Mouse (Mus musculus) bone marrow macrophage, adult 2 months (primary cell): Measurements from ENCODE around the gene Cd34. TPM values are rescaled to one million over a fixed set of nuclear protein-coding genes. Genes with fewer than 3 reads are reported as not detected.

Source experiments
- H3K27ac ChIP-seq: 2 replicates; pipeline ENCODE4 v1.5.1; 2012; ENCODE audit warnings: low read depth, low read length; ENCODE audit not compliant: insufficient read depth
- H3K4me1 ChIP-seq: 2 replicates; pipeline ENCODE4 v1.6.1; 2012; ENCODE audit warnings: low read length; ENCODE audit not compliant: control insufficient read depth, insufficient read depth
- H3K4me3 ChIP-seq: 2 replicates; pipeline ENCODE4 v1.5.1; 2012; ENCODE audit warnings: mild to moderate bottlenecking, low read length, moderate library complexity; ENCODE audit not compliant: insufficient read depth
- CTCF ChIP-seq: IDR thresholded peaks from 2 replicates; pipeline ENCODE4 v1.5.1; 2012; ENCODE audit warnings: low read depth, mild to moderate bottlenecking, low read length, moderate library complexity
- POLR2A ChIP-seq: IDR thresholded peaks from 2 replicates; pipeline ENCODE4 v1.6.1; 2012; ENCODE audit warnings: mild to moderate bottlenecking, low read depth, low read length, borderline replicate concordance
- polyA plus RNA-seq: library from polyadenylated mRNA; stranded (reverse); fragments of >200 nt; gene quantifications from 2 replicates; pipeline ENCODE4 v1.2.4, GENCODE M21; 2012; ENCODE audit not compliant: missing spikeins, insufficient read depth, insufficient read length

Gene Cd34
- polyA plus RNA-seq, 1 experiment, result 0.23 TPM

DNA sequence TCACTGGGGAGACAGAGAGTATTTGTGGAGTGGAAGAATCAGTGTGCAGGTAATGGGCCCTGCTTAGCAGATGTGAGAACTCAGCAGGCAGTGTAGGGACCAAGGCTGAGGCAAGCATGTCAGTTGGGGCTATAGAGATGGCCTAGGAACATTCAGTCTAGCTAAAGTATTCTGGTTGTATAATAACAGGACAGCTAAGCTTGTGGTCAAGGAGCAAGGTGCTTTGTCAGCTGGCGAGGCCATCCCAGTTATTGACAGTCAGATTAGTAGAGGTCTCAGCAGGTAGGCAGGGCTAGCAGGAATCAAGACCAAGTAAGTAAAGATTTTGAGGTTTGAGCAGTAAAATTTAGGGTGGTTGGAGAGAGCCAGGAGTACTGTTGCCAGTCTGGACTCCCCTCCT is 59.8 kb downstream of the Cd34 start:
- H3K4me1 ChIP-seq, result peaks cover 22% of the 10 kb centered on the region
- TF ChIP-seq CTCF, result no peak
- no peak for TF ChIP-seq POLR2A
- no peak overlapping the region for H3K4me3 ChIP-seq
- H3K27ac ChIP-seq, result no peak overlapping the region

DNA sequence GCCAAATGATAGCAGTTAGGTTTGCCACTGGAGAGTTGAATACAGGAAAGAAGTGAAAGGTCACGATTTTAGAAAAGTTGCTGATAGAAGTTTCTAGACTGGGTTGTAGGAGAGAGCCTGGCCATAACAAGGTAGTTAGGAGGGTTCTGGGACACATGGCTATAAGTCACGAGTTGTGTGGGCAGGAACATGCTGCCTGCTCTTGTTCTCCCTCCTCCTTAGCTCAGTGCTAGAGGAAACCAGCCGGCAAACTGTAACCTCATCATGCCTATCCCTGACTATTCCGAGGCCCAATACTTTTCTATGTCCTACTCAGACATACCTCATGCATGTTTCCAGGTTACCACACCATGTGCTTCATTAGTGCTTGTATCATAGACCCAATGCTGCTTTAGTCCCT is 64.7 kb downstream of the Cd34 start:
- no peak overlapping the region for H3K4me3 ChIP-seq
- H3K27ac ChIP-seq, result no peak overlapping the region
- TF ChIP-seq CTCF (no peak), POLR2A (no peak)
- peaks cover 11% of the 10 kb centered on the region for H3K4me1 ChIP-seq

DNA sequence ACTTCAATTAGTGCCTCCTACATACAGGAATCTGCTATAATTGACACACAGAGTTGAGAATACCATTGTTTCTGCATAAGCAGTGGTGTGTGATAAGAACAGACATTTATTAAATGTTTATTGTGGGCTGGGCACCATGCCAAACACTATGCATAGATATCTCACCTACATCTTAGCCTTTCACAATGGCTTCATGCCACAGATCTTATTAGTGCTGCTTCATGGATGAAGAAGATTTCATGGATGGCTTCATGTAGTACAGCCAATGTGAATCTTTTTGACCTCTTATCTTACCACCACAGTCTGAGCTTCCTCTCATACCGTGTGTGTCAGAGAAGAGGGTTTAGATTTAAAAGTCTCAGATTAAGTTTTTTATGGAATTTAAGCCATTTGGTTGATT is 65.6 kb downstream of the Cd34 start:
- no peak for TF ChIP-seq CTCF
- H3K4me1 ChIP-seq, result peaks cover 9% of the 10 kb centered on the region
- no peak overlapping the region for H3K4me3 ChIP-seq
- no peak overlapping the region for H3K27ac ChIP-seq

DNA sequence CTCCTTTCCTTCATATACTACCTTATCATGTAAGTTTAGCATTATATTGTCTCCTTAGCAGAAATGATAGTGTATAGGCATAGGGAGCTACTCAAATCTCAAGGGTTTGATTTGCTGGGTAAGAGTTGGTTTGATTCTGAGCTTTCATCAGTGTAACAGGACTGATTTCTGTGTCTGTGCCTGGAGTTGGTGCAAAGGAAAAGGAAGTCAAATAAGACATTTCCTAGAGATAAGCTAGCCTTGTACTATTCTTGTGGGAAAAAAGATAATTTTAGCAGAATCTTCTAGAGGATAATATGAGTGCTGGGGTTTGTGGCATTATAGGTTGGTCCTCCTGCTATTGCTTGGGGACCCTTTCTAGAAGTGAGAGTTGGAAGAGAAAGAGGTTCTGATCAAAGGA is 67.6 kb downstream of the Cd34 start:
- Histone ChIP-seq H3K4me1 (peaks cover 9% of the 10 kb centered on the region), H3K27ac (no peak overlapping the region), H3K4me3 (no peak overlapping the region)
- TF ChIP-seq CTCF (no peak), POLR2A (no peak)

Other genes starting within 250 kb of the Cd34 start
- gene Cd46, start 153.4 kb downstream of the Cd34 start, polyA plus RNA-seq, result 2.9 and 3.5 TPM in 2 replicates
- gene Cr1l, start 192.8 kb downstream of the Cd34 start, polyA plus RNA-seq, result 107 and 123 TPM in 2 replicates
- gene Cr2, start 237.9 kb downstream of the Cd34 start, polyA plus RNA-seq, result not detected in 2 replicates